Comparison of ENCODE assay signal across 9 mouse cellular contexts in genomic region chr4:102759095-102759890, GRCm38 (mm10). TPM values are rescaled to one million over a fixed set of nuclear protein-coding genes. Genes with fewer than 3 reads are reported as not detected.
DNase-seq lines count a peak whose midpoint lies in the region; ATAC-seq and TF ChIP-seq lines count a peak whose summit lies in the region.
"Had no signal": no experiment of that assay in that cellular context is flagged by ENCODE, and none has a peak within 500 bp of the region (broad histone marks: within the 10 kb centered on the region; RNA-seq: fewer than 3 reads in every experiment).

No protein-coding gene starts in this region.

- WGBS in embryonic facial prominence, embryonic 10.5 days, result under 1% methylated on average over 41 of the region's 41 CpGs
- WGBS in kidney, embryonic 16.5 days, result under 1% methylated on average over 41 of the region's 41 CpGs
- WGBS in limb, embryonic 14.5 days, result under 1% methylated on average over 37 of the region's 41 CpGs
- under 1% methylated on average over 41 of the region's 41 CpGs for WGBS in midbrain, embryonic 14.5 days

- no peaks in the 10 kb centered on the region for H3K9me3 ChIP-seq in embryonic facial prominence, embryonic 10.5 days
- no peaks in the 10 kb centered on the region for H3K9me3 ChIP-seq in kidney, embryonic 16.5 days (ENCODE audit: low read length)
- H3K9me3 ChIP-seq in limb, embryonic 14.5 days (ENCODE audit: control insufficient read depth, low read length), result no peaks in the 10 kb centered on the region
- H3K9me3 ChIP-seq in midbrain, embryonic 14.5 days (ENCODE audit: control insufficient read depth, low read length), result no peaks in the 10 kb centered on the region

- peak overlapping the region; percentile 75 for H3K9ac ChIP-seq in kidney, embryonic 16.5 days (replicated peaks; ENCODE audit: low read length)
- peak overlapping the region; percentile 58 for H3K9ac ChIP-seq in limb, embryonic 14.5 days (ENCODE audit: low read depth, low read length, severe bottlenecking)
- peak overlapping the region; percentile 91 for H3K9ac ChIP-seq in midbrain, embryonic 14.5 days (replicated peaks; ENCODE audit: low read length)

- no peaks in the 10 kb centered on the region for H3K36me3 ChIP-seq in embryonic facial prominence, embryonic 10.5 days (replicated peaks)
- no peaks in the 10 kb centered on the region for H3K36me3 ChIP-seq in kidney, embryonic 16.5 days (ENCODE audit: insufficient read depth, low read length)
- no peaks in the 10 kb centered on the region for H3K36me3 ChIP-seq in limb, embryonic 14.5 days (ENCODE audit: control insufficient read depth, insufficient read depth, low read length)
- no peaks in the 10 kb centered on the region for H3K36me3 ChIP-seq in midbrain, embryonic 14.5 days (ENCODE audit: control insufficient read depth, insufficient read depth, low read length)

- no peaks in the 10 kb centered on the region for H3K27me3 ChIP-seq in embryonic facial prominence, embryonic 10.5 days (replicated peaks; ENCODE audit: low read depth, poor library complexity, severe bottlenecking)
- H3K27me3 ChIP-seq in kidney, embryonic 16.5 days (ENCODE audit: insufficient read depth, low read length), result no peaks in the 10 kb centered on the region
- H3K27me3 ChIP-seq in limb, embryonic 14.5 days (ENCODE audit: control insufficient read depth, insufficient read depth, low read length), result no peaks in the 10 kb centered on the region
- no peaks in the 10 kb centered on the region for H3K27me3 ChIP-seq in midbrain, embryonic 14.5 days (ENCODE audit: control insufficient read depth, insufficient read depth, low read length)
- H3K27me3 ChIP-seq: CH12.LX had no signal

- peak overlapping the region; percentile 76 for H3K4me3 ChIP-seq in embryonic facial prominence, embryonic 10.5 days
- peak overlapping the region; percentile 60 for H3K4me3 ChIP-seq in kidney, embryonic 16.5 days (ENCODE audit: low read length)
- peak overlapping the region; percentile 51 for H3K4me3 ChIP-seq in limb, embryonic 14.5 days (replicated peaks; ENCODE audit: low read length)
- H3K4me3 ChIP-seq in midbrain, embryonic 14.5 days (replicated peaks; ENCODE audit: low read depth, low read length), result peak overlapping the region; percentile 51

- peak; percentile 77 for ATAC-seq in kidney, embryonic 16.5 days (ENCODE audit: low FRiP score, low TSS enrichment)
- ATAC-seq in limb, embryonic 14.5 days (ENCODE audit: low FRiP score, low read depth), result peak; percentile 36
- peak; percentile 75 for ATAC-seq in midbrain, embryonic 14.5 days (ENCODE audit: low FRiP score, low TSS enrichment)

- TF ChIP-seq POLR2A in limb, embryonic 14.5 days (IDR thresholded peaks at IDR 0.05; ENCODE audit: borderline replicate concordance, extremely low read depth, insufficient read depth, insufficient read length), result 0 out of 2 replicates have a peak, but pooled peaks have one; percentile 29

- DNase-seq in kidney, adult 18-20 months, result peak; percentile 5
- no peak for DNase-seq in kidney, adult 11 months
- DNase-seq in embryonic facial prominence, embryonic 10.5 days (ENCODE audit: low spot score), result peak; percentile 65
- DNase-seq in heart, adult 9 months (ENCODE audit: low spot score in 2 of 2), result peak; percentile 31 to 44
- DNase-seq in limb, embryonic 14.5 days (ENCODE audit: low spot score), result peak; percentile 28
- peak; percentile 89 for DNase-seq in midbrain, embryonic 14.5 days
- peak; percentile 52 for DNase-seq in testis, postnatal 10 days (ENCODE audit: low spot score)

- peaks cover 26% of the 10 kb centered on the region for H3K4me1 ChIP-seq in embryonic facial prominence, embryonic 10.5 days
- H3K4me1 ChIP-seq in kidney, embryonic 16.5 days (ENCODE audit: insufficient read depth, low read length), result peaks cover 4% of the 10 kb centered on the region; the same call in 1 of the 2 replicates
- peaks cover 3% of the 10 kb centered on the region; the same call in 1 of the 2 replicates for H3K4me1 ChIP-seq in limb, embryonic 14.5 days (ENCODE audit: control insufficient read depth, insufficient read depth, low read length)
- H3K4me1 ChIP-seq in midbrain, embryonic 14.5 days (ENCODE audit: control insufficient read depth, insufficient read depth, low read length), result peaks cover 21% of the 10 kb centered on the region

- H3K27ac ChIP-seq in embryonic facial prominence, embryonic 10.5 days (replicated peaks), result peak overlapping the region; percentile 90
- peak overlapping the region; percentile 81 for H3K27ac ChIP-seq in kidney, embryonic 16.5 days (ENCODE audit: low read length)
- H3K27ac ChIP-seq in limb, embryonic 14.5 days (replicated peaks; ENCODE audit: low read depth, low read length), result peak overlapping the region; percentile 48; the same call in 1 of the 2 replicates
- peak overlapping the region; percentile 99 for H3K27ac ChIP-seq in midbrain, embryonic 14.5 days (replicated peaks; ENCODE audit: low read depth, low read length)

- H3K4me2 ChIP-seq in kidney, embryonic 16.5 days (replicated peaks; ENCODE audit: low read depth, low read length), result peak overlapping the region; percentile 97
- H3K4me2 ChIP-seq in limb, embryonic 14.5 days (replicated peaks; ENCODE audit: low read depth, low read length, severe bottlenecking), result peak overlapping the region; percentile 93
- H3K4me2 ChIP-seq in midbrain, embryonic 14.5 days (ENCODE audit: low read length), result peak overlapping the region; percentile 90

RNA-seq across cellular contexts. Expression of gene Sgip1, which starts 18.2 kb away (rescaled TPM):
- polyA plus RNA-seq in embryonic facial prominence, embryonic 10.5 days (2016; fragmentation: Nextera tagmentation; extraction: Ambion mirVana), result 10.3 and 10.9 TPM in 2 replicates
- 8.6 and 11.6 TPM in 2 replicates for polyA plus RNA-seq in kidney, embryonic 16.5 days (2015; fragmentation: Nextera tagmentation; extraction: Ambion mirVana)
- polyA plus RNA-seq in limb, embryonic 14.5 days (2012; rRNA removed), result 3.6 and 4.7 TPM in 2 replicates
- 4.6 and 8.7 TPM in 2 replicates for polyA plus RNA-seq in limb, embryonic 14.5 days (2014; fragmentation: Nextera tagmentation; extraction: Ambion mirVana)
- polyA plus RNA-seq in midbrain, embryonic 14.5 days (2014; fragmentation: Nextera tagmentation; extraction: Ambion mirVana), result 67.0 and 70.8 TPM in 2 replicates

Comparison
In these comparisons a context has a peak if more than half of its experiments do, and no peak if none do; other contexts are left out.
1. H3K27ac ChIP-seq: peak in every context shown above with its lines; median percentile 99 in midbrain, embryonic 14.5 days; 90 in embryonic facial prominence, embryonic 10.5 days; 81 in kidney, embryonic 16.5 days; 48 in limb, embryonic 14.5 days.